1 mouse cellular context compared by ENCODE assay signal in the genomic region with DNA sequence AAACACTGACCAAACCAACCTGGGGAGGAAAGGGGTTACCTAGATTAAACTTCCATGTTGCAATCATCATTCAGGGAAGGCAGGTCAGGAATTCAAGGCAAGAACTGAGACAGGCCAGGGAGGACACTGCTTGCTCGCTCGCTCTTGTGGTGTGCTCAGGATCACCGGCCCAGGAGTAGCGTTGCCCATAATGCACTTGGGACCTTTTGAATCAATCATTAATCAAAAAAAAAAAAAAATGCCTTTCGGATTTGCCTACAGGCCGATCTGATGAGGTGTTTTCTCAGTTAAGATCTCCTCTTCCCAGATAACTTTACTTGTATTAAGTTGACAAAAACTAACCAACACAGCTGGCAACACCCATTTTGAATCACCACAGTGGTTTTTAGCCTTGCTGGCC.
TF ChIP-seq lines count a peak whose summit lies in the region.

No protein-coding gene starts in this region.

TF ChIP-seq in CH12.LX, 34 proteins besides CTCF, POLR2A, EP300 and RAD21:
- TF ChIP-seq ZNF384 (IDR thresholded peaks at IDR 0.05; ENCODE audit: low read depth, low read length) (peak; percentile 77), JUND (conservative IDR thresholded peaks at IDR 0.05; ENCODE audit: low read depth, low read length) (no peak)
